Mouse (Mus musculus): Measurements from ENCODE around the gene Dr1.
A peak's percentile ranks its signal among the peaks of the same experiment; 100 is the strongest.
"Not testable (repeated sequence)": the region's sequence is repeated elsewhere in the genome, so short reads cannot be mapped to it uniquely, and the experiment has no call there.

The Dr1 gene

GRCm38 (mm10) chr5:108268127-108269062 is at the start of gene Dr1:
Gene Dr1, plus strand, starts transcription at chr5:108268897.
- peak; percentile 92 to 96 for DNase-seq (ENCODE audit: inconsistent age in 2 of 2, low spot score in 1 of 2)

GRCm38 (mm10) chr5:108224077-108224476 is 44.6 kb upstream of the Dr1 start:
- no peak for DNase-seq (ENCODE audit: inconsistent age in 2 of 2, low spot score in 1 of 2)

GRCm38 (mm10) chr5:108226159-108226558 is 42.5 kb upstream of the Dr1 start:
- no peak for DNase-seq (ENCODE audit: inconsistent age in 2 of 2, low spot score in 1 of 2)

- DNase-seq (ENCODE audit: inconsistent age in 2 of 2, low spot score in 1 of 2) = peak; percentile 40 to 86
These were observed 22.4 kb upstream of the Dr1 start for GRCm38 (mm10) chr5:108246314-108246765.

- no peak for DNase-seq (ENCODE audit: inconsistent age in 2 of 2, low spot score in 1 of 2)
These were observed 18.7 kb upstream of the Dr1 start for GRCm38 (mm10) chr5:108250033-108250432.

- DNase-seq (ENCODE audit: inconsistent age in 2 of 2, low spot score in 1 of 2) = no peak
These were observed 13.4 kb upstream of the Dr1 start for GRCm38 (mm10) chr5:108255259-108255658.

- peak in 1 of 2 experiments; percentile 23 for DNase-seq (ENCODE audit: inconsistent age in 2 of 2, low spot score in 1 of 2)
These were observed 6.0 kb upstream of the Dr1 start for GRCm38 (mm10) chr5:108262722-108263121.

GRCm38 (mm10) chr5:108263785-108264184 is 4.9 kb upstream of the Dr1 start:
- not testable (repeated sequence) for DNase-seq (ENCODE audit: inconsistent age in 2 of 2, low spot score in 1 of 2)

- no peak for DNase-seq (ENCODE audit: inconsistent age in 2 of 2, low spot score in 1 of 2)
These were observed 1.7 kb upstream of the Dr1 start for GRCm38 (mm10) chr5:108266990-108267389.

GRCm38 (mm10) chr5:108269063-108269810 is 540 bp downstream of the Dr1 start:
- DNase-seq (ENCODE audit: inconsistent age in 2 of 2, low spot score in 1 of 2) = peak in 1 of 2 experiments; percentile 77

GRCm38 (mm10) chr5:108269811-108270151 is 1.1 kb downstream of the Dr1 start:
- DNase-seq (ENCODE audit: inconsistent age in 2 of 2, low spot score in 1 of 2) = no peak

GRCm38 (mm10) chr5:108270415-108270814 is 1.7 kb downstream of the Dr1 start:
- DNase-seq (ENCODE audit: inconsistent age in 2 of 2, low spot score in 1 of 2) = peak in 1 of 2 experiments; percentile 40

- DNase-seq (ENCODE audit: inconsistent age in 2 of 2, low spot score in 1 of 2) = not testable (repeated sequence)
These were observed 2.6 kb downstream of the Dr1 start for GRCm38 (mm10) chr5:108271345-108271744.

GRCm38 (mm10) chr5:108286957-108287356 is 18.3 kb downstream of the Dr1 start:
- peak in 1 of 2 experiments; percentile 12 for DNase-seq (ENCODE audit: inconsistent age in 2 of 2, low spot score in 1 of 2)

GRCm38 (mm10) chr5:108301567-108301966 is 32.9 kb downstream of the Dr1 start:
- no peak for DNase-seq (ENCODE audit: inconsistent age in 2 of 2, low spot score in 1 of 2)

- peak; percentile 94 to 98 for DNase-seq (ENCODE audit: inconsistent age in 2 of 2, low spot score in 1 of 2)
These were observed 43.7 kb downstream of the Dr1 start, which contains the start of gene Pigg for GRCm38 (mm10) chr5:108312224-108313064. Gene Pigg, plus strand, starts transcription at chr5:108312609.

- DNase-seq (ENCODE audit: inconsistent age in 2 of 2, low spot score in 1 of 2) = no peak
These were observed 44.6 kb downstream of the Dr1 start for GRCm38 (mm10) chr5:108313065-108313860.

Data from adrenal gland, adult (tissue).